Mouse (Mus musculus): Measurements from ENCODE around the gene Man1a. TPM values are rescaled to one million over a fixed set of nuclear protein-coding genes. Genes with fewer than 3 reads are reported as not detected.
A peak's percentile ranks its signal among the peaks of the same experiment; 100 is the strongest.

Gene Man1a
- polyA plus RNA-seq, 1 experiment: 4.2 TPM

- H3K4me3 ChIP-seq (ENCODE audit: insufficient read depth, poor library complexity, severe bottlenecking): peak overlapping the region; percentile 65
- no peak for TF ChIP-seq CTCF (IDR thresholded peaks at IDR 0.05; ENCODE audit: control insufficient read depth, insufficient read depth, insufficient read length)
- TF ChIP-seq MAX (IDR thresholded peaks at IDR 0.05): peak; percentile 56
- no peak for TF ChIP-seq USF1 (IDR thresholded peaks at IDR 0.05; ENCODE audit: low read depth)
- H3K79me3 ChIP-seq (ENCODE audit: low read depth): no peaks in the 10 kb centered on the region
- peaks cover 6% of the 10 kb centered on the region for H3K36me3 ChIP-seq (ENCODE audit: control insufficient read depth, insufficient read depth)
- H3K79me2 ChIP-seq (ENCODE audit: control insufficient read depth, insufficient read depth): peaks cover 25% of the 10 kb centered on the region
- peak overlapping the region; percentile 48 for H3ac ChIP-seq (ENCODE audit: control insufficient read depth, insufficient read length, low read depth)
- no peaks in the 10 kb centered on the region for H3K27me3 ChIP-seq (ENCODE audit: control insufficient read depth, insufficient read depth, insufficient read length)
These were observed 883 bp downstream of the Man1a start for GRCm38 (mm10) chr10:54075441-54076010.

DNA sequence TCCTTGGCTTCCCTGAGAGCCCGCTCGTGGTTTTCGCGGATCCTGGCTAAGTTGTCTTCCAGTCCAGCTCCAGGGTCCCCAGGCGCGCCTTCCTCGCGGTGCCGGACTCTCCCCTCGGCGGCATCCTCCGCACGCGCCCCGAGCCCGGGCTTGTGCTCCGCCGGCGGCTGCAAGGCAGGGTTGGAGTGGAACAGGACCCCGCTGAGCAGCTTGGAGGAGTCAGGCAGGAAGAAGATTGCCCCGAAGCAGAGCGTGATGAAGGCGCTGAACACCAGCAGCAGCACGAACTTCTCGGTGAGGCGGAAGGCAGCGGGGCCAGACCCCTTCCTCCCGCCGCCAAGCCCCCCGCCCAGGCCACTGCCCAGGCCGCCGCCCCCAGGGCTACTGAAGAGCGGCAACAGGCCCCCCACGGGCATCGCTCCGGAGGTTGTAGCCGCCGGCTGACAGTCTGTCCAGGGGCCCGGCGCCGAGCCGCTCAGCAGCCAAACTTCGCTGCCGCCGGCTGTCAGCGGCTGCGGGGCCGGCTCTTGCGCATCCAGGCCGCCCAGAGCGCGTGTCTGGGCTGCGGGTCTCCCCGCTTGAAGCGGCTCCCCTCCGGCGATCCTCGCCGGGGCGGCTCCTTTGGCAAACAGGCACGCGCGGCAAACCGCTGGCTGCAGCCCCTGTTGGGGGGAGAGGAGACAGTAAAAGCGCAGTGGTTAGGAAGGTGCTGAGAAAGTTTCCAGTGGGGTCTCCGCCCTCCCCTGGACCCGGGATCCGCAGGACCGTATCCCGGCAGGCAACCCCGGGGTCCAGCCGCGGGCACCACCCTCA, 1.6 kb downstream of the Man1a start:
- Histone ChIP-seq H3K27me3 (ENCODE audit: control insufficient read depth, insufficient read depth, insufficient read length) (no peaks in the 10 kb centered on the region), H3K36me3 (ENCODE audit: control insufficient read depth, insufficient read depth) (peaks cover 6% of the 10 kb centered on the region), H3K79me2 (ENCODE audit: control insufficient read depth, insufficient read depth) (peaks cover 25% of the 10 kb centered on the region), H3ac (ENCODE audit: control insufficient read depth, insufficient read length, low read depth) (peak overlapping the region; percentile 45), H3K4me3 (ENCODE audit: insufficient read depth, poor library complexity, severe bottlenecking) (peak overlapping the region; percentile 65), H3K79me3 (ENCODE audit: low read depth) (no peaks in the 10 kb centered on the region)
- TF ChIP-seq CTCF (IDR thresholded peaks at IDR 0.05; ENCODE audit: control insufficient read depth, insufficient read depth, insufficient read length) (no peak), FOSL1 (IDR thresholded peaks at IDR 0.05; ENCODE audit: insufficient read depth, low read length, poor library complexity, severe bottlenecking) (no peak), MYOG (IDR thresholded peaks at IDR 0.05; ENCODE audit: control insufficient read depth, extremely low read depth, insufficient read length) (no peak), USF1 (IDR thresholded peaks at IDR 0.05; ENCODE audit: low read depth) (no peak), MAX (IDR thresholded peaks at IDR 0.05) (no peak), MYOD1 (IDR thresholded peaks at IDR 0.05; ENCODE audit: control insufficient read depth, insufficient read length, low read depth) (no peak), CEBPB (IDR thresholded peaks at IDR 0.05; ENCODE audit: low read depth) (no peak)

- peaks cover 25% of the 10 kb centered on the region for H3K79me2 ChIP-seq (ENCODE audit: control insufficient read depth, insufficient read depth)
- no peak for TF ChIP-seq MAX (IDR thresholded peaks at IDR 0.05)
- TF ChIP-seq FOSL1 (IDR thresholded peaks at IDR 0.05; ENCODE audit: insufficient read depth, low read length, poor library complexity, severe bottlenecking): no peak
- TF ChIP-seq CTCF (IDR thresholded peaks at IDR 0.05; ENCODE audit: control insufficient read depth, insufficient read depth, insufficient read length): no peak
- no peak for TF ChIP-seq CEBPB (IDR thresholded peaks at IDR 0.05; ENCODE audit: low read depth)
- no peak for TF ChIP-seq USF1 (IDR thresholded peaks at IDR 0.05; ENCODE audit: low read depth)
- TF ChIP-seq MYOD1 (IDR thresholded peaks at IDR 0.05; ENCODE audit: control insufficient read depth, insufficient read length, low read depth): no peak
- no peak for TF ChIP-seq MYOG (IDR thresholded peaks at IDR 0.05; ENCODE audit: control insufficient read depth, extremely low read depth, insufficient read length)
- H3K36me3 ChIP-seq (ENCODE audit: control insufficient read depth, insufficient read depth): peaks cover 10% of the 10 kb centered on the region
- no peaks in the 10 kb centered on the region for H3K27me3 ChIP-seq (ENCODE audit: control insufficient read depth, insufficient read depth, insufficient read length)
- H3K4me3 ChIP-seq (ENCODE audit: insufficient read depth, poor library complexity, severe bottlenecking): peak overlapping the region; percentile 65
- H3ac ChIP-seq (ENCODE audit: control insufficient read depth, insufficient read length, low read depth): peak overlapping the region; percentile 45
- H3K79me3 ChIP-seq (ENCODE audit: low read depth): no peaks in the 10 kb centered on the region
These were observed 2.2 kb downstream of the Man1a start for GRCm38 (mm10) chr10:54074247-54074608.

GRCm38 (mm10) chr10:54073641-54074203, 2.7 kb downstream of the Man1a start:
- no peaks in the 10 kb centered on the region for H3K79me3 ChIP-seq (ENCODE audit: low read depth)
- no peak overlapping the region for H3ac ChIP-seq (ENCODE audit: control insufficient read depth, insufficient read length, low read depth)
- H3K36me3 ChIP-seq (ENCODE audit: control insufficient read depth, insufficient read depth): peaks cover 10% of the 10 kb centered on the region
- no peaks in the 10 kb centered on the region for H3K27me3 ChIP-seq (ENCODE audit: control insufficient read depth, insufficient read depth, insufficient read length)
- H3K4me3 ChIP-seq (ENCODE audit: insufficient read depth, poor library complexity, severe bottlenecking): peak overlapping the region; percentile 65
- TF ChIP-seq MAX (IDR thresholded peaks at IDR 0.05) (no peak), USF1 (IDR thresholded peaks at IDR 0.05; ENCODE audit: low read depth) (no peak), CEBPB (IDR thresholded peaks at IDR 0.05; ENCODE audit: low read depth) (no peak), FOSL1 (IDR thresholded peaks at IDR 0.05; ENCODE audit: insufficient read depth, low read length, poor library complexity, severe bottlenecking) (no peak), MYOD1 (IDR thresholded peaks at IDR 0.05; ENCODE audit: control insufficient read depth, insufficient read length, low read depth) (no peak), CTCF (IDR thresholded peaks at IDR 0.05; ENCODE audit: control insufficient read depth, insufficient read depth, insufficient read length) (no peak), MYOG (IDR thresholded peaks at IDR 0.05; ENCODE audit: control insufficient read depth, extremely low read depth, insufficient read length) (no peak)
- H3K79me2 ChIP-seq (ENCODE audit: control insufficient read depth, insufficient read depth): peaks cover 25% of the 10 kb centered on the region

DNA sequence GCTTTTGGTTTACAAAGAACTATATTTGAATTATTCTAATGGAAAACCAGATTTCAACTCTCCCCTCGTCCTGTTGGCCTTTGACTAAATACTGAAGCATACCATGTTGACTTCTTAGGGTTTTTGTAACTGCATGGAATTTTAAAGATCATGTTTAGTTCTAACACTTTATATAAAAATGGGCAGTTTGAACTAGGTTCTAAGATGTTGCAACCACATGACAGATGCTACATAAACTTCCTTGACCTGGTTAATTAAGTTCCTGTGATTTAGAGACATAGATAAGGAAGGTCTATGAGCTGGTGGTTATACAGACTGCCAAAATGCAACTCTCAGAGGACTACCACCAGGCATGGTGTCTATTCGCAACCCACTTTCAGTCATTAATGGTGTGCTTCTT, 4.1 kb downstream of the Man1a start:
- Histone ChIP-seq H3K36me3 (ENCODE audit: control insufficient read depth, insufficient read depth) (peaks cover 10% of the 10 kb centered on the region), H3K27me3 (ENCODE audit: control insufficient read depth, insufficient read depth, insufficient read length) (no peaks in the 10 kb centered on the region), H3K79me2 (ENCODE audit: control insufficient read depth, insufficient read depth) (peaks cover 25% of the 10 kb centered on the region), H3K4me3 (ENCODE audit: insufficient read depth, poor library complexity, severe bottlenecking) (no peak overlapping the region), H3K79me3 (ENCODE audit: low read depth) (no peaks in the 10 kb centered on the region), H3ac (ENCODE audit: control insufficient read depth, insufficient read length, low read depth) (no peak overlapping the region)
- TF ChIP-seq MAX (IDR thresholded peaks at IDR 0.05): no peak
- no peak for TF ChIP-seq FOSL1 (IDR thresholded peaks at IDR 0.05; ENCODE audit: insufficient read depth, low read length, poor library complexity, severe bottlenecking)
- no peak for TF ChIP-seq USF1 (IDR thresholded peaks at IDR 0.05; ENCODE audit: low read depth)
- TF ChIP-seq MYOD1 (IDR thresholded peaks at IDR 0.05; ENCODE audit: control insufficient read depth, insufficient read length, low read depth): no peak
- no peak for TF ChIP-seq CTCF (IDR thresholded peaks at IDR 0.05; ENCODE audit: control insufficient read depth, insufficient read depth, insufficient read length)
